Mouse (Mus musculus): ENCODE data around the gene Sars2. TPM values are rescaled to one million over a fixed set of nuclear protein-coding genes. Genes with fewer than 3 reads are reported as not detected.

Gene Sars2
- polyA plus RNA-seq, 1 experiment: 19.0 TPM

DNA sequence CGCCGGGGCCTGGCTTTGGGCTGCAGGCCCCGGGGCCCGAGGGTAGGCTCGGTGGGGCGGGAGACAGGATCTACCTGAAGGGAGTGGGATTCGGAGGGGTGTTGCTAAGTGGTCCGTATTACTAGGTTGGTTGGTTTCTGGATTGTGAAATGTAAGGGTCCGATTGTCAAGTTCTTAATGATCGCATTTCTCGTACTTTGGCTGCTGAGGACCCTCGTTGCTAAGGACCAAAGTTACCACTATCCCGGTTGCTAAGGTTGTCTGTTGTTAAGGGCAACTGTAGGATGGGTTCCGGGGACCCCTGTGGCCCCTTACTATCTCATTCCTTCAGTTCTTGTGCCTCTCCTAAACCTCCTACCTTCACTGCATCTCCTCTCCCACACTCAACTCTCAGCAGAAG is 25.1 kb downstream of the Sars2 start:
- no peak for TF ChIP-seq POLR2A (IDR thresholded peaks at IDR 0.05; ENCODE audit: low read depth, low read length)
- no peak for TF ChIP-seq CTCF (IDR thresholded peaks at IDR 0.05; ENCODE audit: extremely low read depth, insufficient read length, insufficient replicate concordance, low read depth, low read length)
- 2% methylated on average over 14 of the region's 14 CpGs for WGBS
- Histone ChIP-seq H3K36me3 (ENCODE audit: control insufficient read depth, insufficient read depth, low read length) (peaks cover 8% of the 10 kb centered on the region), H3K27ac (ENCODE audit: insufficient read depth, low read depth, low read length) (no peak overlapping the region), H3K27me3 (ENCODE audit: control insufficient read depth, insufficient read depth, low read length) (no peaks in the 10 kb centered on the region), H3K4me1 (ENCODE audit: control insufficient read depth, insufficient read depth, insufficient read length, low read length) (peaks cover 17% of the 10 kb centered on the region; the same call in 1 of the 2 replicates), H3K4me3 (ENCODE audit: low read depth, low read length) (peak overlapping the region; percentile 65)

DNA sequence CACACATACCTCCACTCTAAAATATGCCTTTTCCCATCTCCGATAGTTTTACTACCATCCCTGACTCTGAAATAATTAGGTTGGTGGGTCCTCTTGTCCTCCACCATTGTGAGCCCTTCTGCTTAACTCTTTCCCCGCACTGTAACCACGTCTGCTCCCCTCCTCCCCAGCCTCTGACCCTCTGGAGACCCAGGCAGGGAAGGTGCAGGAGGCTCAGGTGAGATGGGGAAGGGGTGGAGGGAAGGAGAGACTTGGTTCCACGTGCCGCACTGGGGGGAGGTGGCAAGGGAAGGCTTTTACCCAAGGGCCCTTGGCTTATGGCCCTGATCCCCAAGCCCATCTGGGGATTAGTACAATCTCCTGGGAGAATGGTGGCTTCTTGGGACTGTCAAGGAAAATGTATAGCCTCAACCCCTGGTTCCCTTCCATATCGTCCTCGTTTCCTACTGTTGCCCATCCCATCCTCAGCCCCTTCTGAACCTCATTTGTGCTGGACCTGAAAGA is 25.7 kb downstream of the Sars2 start, which contains the start of gene Nfkbib:
Nfkbib (minus strand) TSS at position 51 of the 504 bp plus-strand sequence.
- H3K4me1 ChIP-seq (ENCODE audit: control insufficient read depth, insufficient read depth, insufficient read length, low read length): peaks cover 17% of the 10 kb centered on the region; the same call in 1 of the 2 replicates
- WGBS: 67% methylated on average over 7 of the region's 7 CpGs
- no peaks in the 10 kb centered on the region for H3K27me3 ChIP-seq (ENCODE audit: control insufficient read depth, insufficient read depth, low read length)
- peaks cover 5% of the 10 kb centered on the region for H3K36me3 ChIP-seq (ENCODE audit: control insufficient read depth, insufficient read depth, low read length)
- no peak within 1 kb of the TSS for H3K27ac ChIP-seq (ENCODE audit: insufficient read depth, low read depth, low read length)
- TF ChIP-seq POLR2A (IDR thresholded peaks at IDR 0.05; ENCODE audit: low read depth, low read length) (no peak), CTCF (IDR thresholded peaks at IDR 0.05; ENCODE audit: extremely low read depth, insufficient read length, insufficient replicate concordance, low read depth, low read length) (no peak)
- H3K4me3 ChIP-seq (ENCODE audit: low read depth, low read length): peak within 1 kb of the TSS; percentile 92

DNA sequence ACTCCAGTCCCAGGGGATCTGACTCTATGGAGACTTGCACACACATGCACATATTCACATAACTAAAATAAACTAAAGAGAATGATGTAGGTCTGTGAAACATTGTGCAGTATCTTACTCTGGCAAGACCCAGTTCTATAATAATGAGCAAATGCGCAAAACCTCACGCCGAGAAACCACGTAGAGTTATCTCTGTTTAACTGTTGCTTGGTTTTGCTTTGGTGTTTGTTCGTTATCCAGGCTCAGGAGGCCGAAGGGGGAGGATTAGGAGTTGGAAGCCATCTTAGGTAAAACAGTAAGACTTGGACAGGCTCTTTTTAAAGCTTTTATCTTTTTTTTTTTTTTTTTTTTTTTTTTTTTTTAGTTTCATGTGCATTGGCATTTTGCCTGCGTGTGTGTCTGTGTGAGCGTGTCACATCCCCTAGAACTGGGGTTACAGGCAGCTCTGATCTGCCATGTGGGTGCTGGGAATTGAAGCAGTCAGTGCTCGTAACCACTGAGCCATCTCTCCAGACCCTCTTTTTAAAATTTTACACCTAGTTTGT is 27.7 kb downstream of the Sars2 start:
- Histone ChIP-seq H3K36me3 (ENCODE audit: control insufficient read depth, insufficient read depth, low read length) (peaks cover 2% of the 10 kb centered on the region; the same call in 1 of the 2 replicates), H3K27ac (ENCODE audit: insufficient read depth, low read depth, low read length) (no peak overlapping the region), H3K4me1 (ENCODE audit: control insufficient read depth, insufficient read depth, insufficient read length, low read length) (peaks cover 17% of the 10 kb centered on the region; the same call in 1 of the 2 replicates), H3K27me3 (ENCODE audit: control insufficient read depth, insufficient read depth, low read length) (no peaks in the 10 kb centered on the region), H3K4me3 (ENCODE audit: low read depth, low read length) (no peak overlapping the region)
- 93% methylated on average over 9 of the region's 9 CpGs for WGBS
- TF ChIP-seq POLR2A (IDR thresholded peaks at IDR 0.05; ENCODE audit: low read depth, low read length) (no peak), CTCF (IDR thresholded peaks at IDR 0.05; ENCODE audit: extremely low read depth, insufficient read length, insufficient replicate concordance, low read depth, low read length) (no peak)

DNA sequence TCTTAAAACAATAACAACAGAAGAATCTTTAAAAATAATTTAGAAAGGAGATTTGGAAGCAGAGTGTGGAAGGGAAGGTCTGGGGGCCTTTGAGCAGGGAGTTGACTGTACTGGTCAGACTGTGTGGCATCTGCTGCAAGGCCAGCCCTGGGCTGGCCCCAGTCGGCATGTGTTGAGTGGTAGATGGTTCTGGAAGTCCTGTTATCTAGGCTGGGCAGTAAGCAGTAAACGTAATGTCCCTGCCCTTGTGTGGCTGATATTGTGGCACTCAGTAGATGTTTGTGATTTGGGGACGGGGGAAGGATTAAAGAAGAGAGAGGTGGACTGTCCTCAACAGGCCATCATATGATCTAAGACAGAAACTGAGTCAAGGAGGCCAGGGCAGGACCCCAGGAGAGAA is 28.5 kb downstream of the Sars2 start:
- TF ChIP-seq CTCF (IDR thresholded peaks at IDR 0.05; ENCODE audit: extremely low read depth, insufficient read length, insufficient replicate concordance, low read depth, low read length): no peak
- no peak for TF ChIP-seq POLR2A (IDR thresholded peaks at IDR 0.05; ENCODE audit: low read depth, low read length)
- WGBS: 86% methylated on average over 3 of the region's 3 CpGs
- Histone ChIP-seq H3K4me1 (ENCODE audit: control insufficient read depth, insufficient read depth, insufficient read length, low read length) (peaks cover 11% of the 10 kb centered on the region; the same call in 1 of the 2 replicates), H3K27ac (ENCODE audit: insufficient read depth, low read depth, low read length) (no peak overlapping the region), H3K4me3 (ENCODE audit: low read depth, low read length) (no peak overlapping the region), H3K36me3 (ENCODE audit: control insufficient read depth, insufficient read depth, low read length) (peaks cover 2% of the 10 kb centered on the region; the same call in 1 of the 2 replicates), H3K27me3 (ENCODE audit: control insufficient read depth, insufficient read depth, low read length) (no peaks in the 10 kb centered on the region)

DNA sequence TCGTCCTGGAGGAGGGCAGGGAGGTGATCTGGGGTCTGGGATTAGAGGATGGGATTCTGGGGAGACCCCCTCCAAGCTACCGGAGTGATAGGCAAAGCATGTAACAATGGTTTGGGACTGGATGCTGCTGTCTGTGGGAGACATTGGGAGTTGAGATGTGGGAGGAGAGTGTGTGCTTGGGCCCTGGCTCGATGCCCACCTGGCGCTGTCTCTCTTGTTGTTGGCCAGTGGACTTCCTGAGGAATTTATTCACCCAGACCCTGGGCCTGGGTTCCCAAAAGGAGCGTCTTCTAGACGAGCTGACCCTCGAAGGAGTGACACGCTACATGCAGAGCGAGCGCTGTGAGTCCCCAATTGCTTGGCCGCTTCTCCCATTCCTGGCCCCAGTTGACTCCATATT is 30.1 kb downstream of the Sars2 start:
- Histone ChIP-seq H3K4me3 (ENCODE audit: low read depth, low read length) (no peak overlapping the region), H3K27me3 (ENCODE audit: control insufficient read depth, insufficient read depth, low read length) (no peaks in the 10 kb centered on the region), H3K36me3 (ENCODE audit: control insufficient read depth, insufficient read depth, low read length) (peaks cover 4% of the 10 kb centered on the region; the same call in 1 of the 2 replicates), H3K4me1 (ENCODE audit: control insufficient read depth, insufficient read depth, insufficient read length, low read length) (peaks cover 7% of the 10 kb centered on the region; the same call in 1 of the 2 replicates), H3K27ac (ENCODE audit: insufficient read depth, low read depth, low read length) (no peak overlapping the region)
- WGBS: 91% methylated on average over 11 of the region's 11 CpGs
- no peak for TF ChIP-seq POLR2A (IDR thresholded peaks at IDR 0.05; ENCODE audit: low read depth, low read length)
- TF ChIP-seq CTCF (IDR thresholded peaks at IDR 0.05; ENCODE audit: extremely low read depth, insufficient read length, insufficient replicate concordance, low read depth, low read length): no peak

DNA sequence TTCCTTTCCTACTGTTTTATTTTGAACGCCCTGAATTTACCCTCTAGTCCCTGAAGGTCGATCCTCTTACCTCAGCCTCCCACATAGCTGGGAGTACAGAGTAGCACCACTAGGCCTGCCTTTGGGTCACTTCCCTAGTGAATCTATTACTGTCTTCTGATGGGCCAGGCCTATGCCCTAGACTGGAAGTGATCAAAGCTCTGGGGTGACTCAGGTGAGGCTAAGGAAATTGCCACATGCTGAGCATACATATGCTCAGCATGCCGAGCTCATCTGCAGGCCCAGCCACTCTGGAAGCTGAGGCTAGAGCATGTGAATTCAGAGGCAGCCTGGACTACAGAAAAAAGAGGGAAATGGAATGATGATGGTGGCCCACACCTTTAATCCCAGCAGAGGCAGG is 31.4 kb downstream of the Sars2 start:
- Histone ChIP-seq H3K4me1 (ENCODE audit: control insufficient read depth, insufficient read depth, insufficient read length, low read length) (no peaks in the 10 kb centered on the region), H3K4me3 (ENCODE audit: low read depth, low read length) (no peak overlapping the region), H3K27ac (ENCODE audit: insufficient read depth, low read depth, low read length) (no peak overlapping the region), H3K36me3 (ENCODE audit: control insufficient read depth, insufficient read depth, low read length) (peaks cover 8% of the 10 kb centered on the region; the same call in 1 of the 2 replicates), H3K27me3 (ENCODE audit: control insufficient read depth, insufficient read depth, low read length) (no peaks in the 10 kb centered on the region)
- no peak for TF ChIP-seq CTCF (IDR thresholded peaks at IDR 0.05; ENCODE audit: extremely low read depth, insufficient read length, insufficient replicate concordance, low read depth, low read length)
- 83% methylated on average over 3 of the region's 3 CpGs for WGBS

DNA sequence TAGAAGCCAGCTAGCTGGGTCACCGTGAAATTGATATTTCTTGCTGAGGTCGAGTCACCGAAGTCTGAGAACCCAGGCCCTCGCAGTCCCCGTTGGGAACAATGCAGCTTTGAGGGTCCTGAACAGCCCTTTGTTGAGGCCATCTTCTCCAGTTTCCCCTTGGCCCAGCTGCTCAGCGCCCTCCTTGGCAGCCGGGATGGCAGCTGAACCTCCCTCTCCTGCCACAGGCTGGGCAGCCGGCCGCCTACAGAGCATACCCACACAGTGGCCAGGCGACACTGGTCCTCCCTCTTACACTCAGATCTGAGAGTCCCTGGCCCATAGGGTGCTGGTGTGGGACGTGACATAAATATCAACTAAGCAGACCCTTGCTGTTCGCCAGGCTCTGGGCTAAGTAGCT is 32.4 kb downstream of the Sars2 start:
- WGBS: 90% methylated on average over 12 of the region's 12 CpGs
- H3K27ac ChIP-seq (ENCODE audit: insufficient read depth, low read depth, low read length): no peak overlapping the region
- H3K36me3 ChIP-seq (ENCODE audit: control insufficient read depth, insufficient read depth, low read length): peaks cover 8% of the 10 kb centered on the region; the same call in 1 of the 2 replicates
- H3K27me3 ChIP-seq (ENCODE audit: control insufficient read depth, insufficient read depth, low read length): no peaks in the 10 kb centered on the region
- TF ChIP-seq POLR2A (IDR thresholded peaks at IDR 0.05; ENCODE audit: low read depth, low read length) (no peak), CTCF (IDR thresholded peaks at IDR 0.05; ENCODE audit: extremely low read depth, insufficient read length, insufficient replicate concordance, low read depth, low read length) (no peak)
- H3K4me3 ChIP-seq (ENCODE audit: low read depth, low read length): no peak overlapping the region
- H3K4me1 ChIP-seq (ENCODE audit: control insufficient read depth, insufficient read depth, insufficient read length, low read length): no peaks in the 10 kb centered on the region

Data from small intestine, adult 2 months (tissue).